Mouse (Mus musculus): Measurements from ENCODE around the gene Apom.

Gene Apom

DNA sequence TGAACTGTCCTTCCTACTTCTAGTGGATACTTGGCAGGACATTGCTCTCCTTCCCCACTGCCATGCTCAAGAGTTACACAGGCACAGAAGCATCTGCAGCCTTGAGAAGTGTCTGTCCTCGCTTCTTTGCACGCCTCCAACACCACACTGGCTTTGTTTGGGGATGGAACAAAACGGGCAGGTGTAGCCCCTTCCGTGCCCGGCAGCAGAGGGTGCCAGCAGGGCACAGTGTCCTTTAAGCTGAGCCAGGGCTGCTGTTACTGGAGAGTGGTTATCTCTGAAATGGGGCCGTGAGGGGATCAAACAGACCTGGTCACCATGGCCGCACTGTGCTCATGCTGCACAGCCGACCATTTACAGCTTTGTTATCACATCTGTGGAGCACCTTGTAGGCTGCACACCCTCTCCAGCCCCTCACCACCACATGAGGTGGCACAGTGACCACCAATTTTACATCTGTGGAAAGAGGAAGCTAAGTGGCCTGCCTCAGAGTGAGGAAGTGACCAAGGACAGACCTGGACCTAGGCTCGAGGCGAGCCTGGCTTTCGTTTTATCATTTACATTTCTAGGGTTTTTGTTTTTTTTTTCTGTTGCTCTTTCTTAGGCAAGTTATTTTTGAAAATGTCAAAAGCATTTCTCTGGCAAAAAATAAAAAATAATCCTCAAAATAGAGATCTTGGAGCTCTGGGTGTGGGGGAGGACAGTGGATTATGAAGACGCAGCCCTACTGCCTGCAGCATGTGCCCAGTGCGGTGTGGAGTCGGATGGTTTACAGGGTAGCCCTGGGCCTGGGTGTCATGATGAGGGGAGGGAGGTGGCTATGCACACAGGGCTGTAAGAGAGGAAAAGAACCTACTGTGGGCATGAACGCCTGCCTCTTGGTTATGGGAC lies 37.1 kb downstream of the Apom start:
- DNase-seq, result no peak

GRCm38 (mm10) chr17:35092403-35093198 lies 39.2 kb downstream of the Apom start:
- DNase-seq, result no peak

DNA sequence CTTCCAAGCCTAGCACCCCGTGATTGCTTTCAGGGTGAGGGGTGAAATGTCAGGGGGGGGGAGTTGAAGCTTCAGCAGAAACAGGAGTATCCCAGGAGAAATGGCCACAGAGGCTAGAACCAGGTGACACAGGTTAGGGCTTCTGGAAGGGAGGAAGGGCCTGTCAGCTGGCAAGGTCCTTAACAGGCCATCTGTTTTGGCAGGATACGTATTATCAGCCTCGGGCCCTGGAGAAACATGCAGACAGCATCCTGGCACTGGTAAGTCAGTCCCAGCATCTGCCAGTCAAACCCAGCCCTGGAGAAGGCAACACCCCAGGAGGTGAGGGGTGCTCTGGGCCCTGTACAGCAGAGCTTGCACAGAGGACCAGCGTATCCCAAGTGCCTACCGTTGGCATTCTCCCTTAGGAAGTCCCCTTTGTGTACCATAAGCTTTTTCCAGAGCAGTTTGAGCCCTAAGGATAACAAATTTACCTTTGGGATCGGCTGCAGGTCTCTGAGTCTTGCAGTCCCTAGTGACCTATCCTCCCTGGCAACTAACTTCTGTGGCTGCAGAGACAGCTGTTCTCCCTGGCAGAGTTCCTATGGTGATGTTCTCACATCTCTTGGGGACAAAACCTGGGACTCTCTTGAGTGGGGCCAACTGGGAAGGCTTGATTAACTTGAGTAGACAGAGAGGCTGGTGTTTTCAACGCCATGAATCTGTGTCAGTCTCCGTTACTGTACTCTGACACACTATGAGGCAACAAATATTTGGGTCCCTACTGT lies 41.5 kb downstream of the Apom start:
- DNase-seq, result no peak

GRCm38 (mm10) chr17:35088825-35089644 lies 42.8 kb downstream of the Apom start, which contains the start of gene Abhd16a:
Gene Abhd16a (plus strand): TSS chr17:35089263.
- peak; percentile 85 to 89 for DNase-seq

DNA sequence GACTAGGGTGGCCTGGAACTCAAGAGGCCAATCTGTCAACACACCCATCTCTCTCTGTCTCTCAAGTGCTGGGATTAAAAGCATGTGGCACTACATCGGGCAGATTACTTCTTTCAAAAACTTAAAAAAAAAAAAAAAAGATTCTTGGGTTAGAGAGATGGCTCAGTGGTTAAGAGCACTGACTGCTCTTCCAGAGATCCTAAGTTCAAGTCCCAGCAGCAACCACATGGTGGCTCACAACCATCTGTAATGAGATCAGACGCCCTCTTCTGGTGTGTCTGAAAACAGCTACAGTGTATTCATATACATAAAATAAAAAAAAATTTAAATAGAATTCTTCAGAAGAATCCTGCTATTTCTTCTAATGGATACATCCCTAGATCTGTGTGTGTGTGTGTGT lies 43.7 kb downstream of the Apom start:
- DNase-seq, result no peak

- DNase-seq, result no peak
These were observed 46.5 kb downstream of the Apom start, which contains the start of gene Ly6g6f for GRCm38 (mm10) chr17:35085208-35085865. Gene Ly6g6f (minus strand): TSS chr17:35085610.

DNA sequence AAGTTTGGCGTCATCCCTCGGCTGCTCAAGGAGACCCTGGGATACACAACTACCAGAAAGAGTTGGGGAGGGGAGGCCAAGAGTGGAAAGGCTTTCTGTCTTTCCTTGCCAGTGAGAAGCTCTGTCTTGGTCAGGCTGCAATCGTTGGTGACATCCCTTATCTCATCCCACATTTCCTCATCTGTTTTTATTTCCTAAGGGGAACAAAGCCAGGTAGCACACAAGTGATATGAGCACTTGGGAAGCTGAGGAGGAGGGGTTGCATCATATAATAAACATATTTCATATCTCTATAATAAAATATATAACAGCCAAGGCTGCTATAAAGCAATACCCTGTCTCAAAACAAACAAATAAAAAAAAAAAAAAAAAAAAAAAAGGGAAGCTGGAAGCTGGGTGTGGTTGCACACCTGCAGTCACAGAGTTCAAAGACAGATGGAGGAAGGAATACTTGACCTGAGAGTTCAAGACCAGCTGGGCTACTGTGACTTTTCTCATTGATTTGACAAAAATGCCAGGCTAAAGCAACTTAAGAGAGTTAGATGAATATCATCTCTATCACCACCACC lies 47.8 kb downstream of the Apom start:
- no peak for DNase-seq

DNA sequence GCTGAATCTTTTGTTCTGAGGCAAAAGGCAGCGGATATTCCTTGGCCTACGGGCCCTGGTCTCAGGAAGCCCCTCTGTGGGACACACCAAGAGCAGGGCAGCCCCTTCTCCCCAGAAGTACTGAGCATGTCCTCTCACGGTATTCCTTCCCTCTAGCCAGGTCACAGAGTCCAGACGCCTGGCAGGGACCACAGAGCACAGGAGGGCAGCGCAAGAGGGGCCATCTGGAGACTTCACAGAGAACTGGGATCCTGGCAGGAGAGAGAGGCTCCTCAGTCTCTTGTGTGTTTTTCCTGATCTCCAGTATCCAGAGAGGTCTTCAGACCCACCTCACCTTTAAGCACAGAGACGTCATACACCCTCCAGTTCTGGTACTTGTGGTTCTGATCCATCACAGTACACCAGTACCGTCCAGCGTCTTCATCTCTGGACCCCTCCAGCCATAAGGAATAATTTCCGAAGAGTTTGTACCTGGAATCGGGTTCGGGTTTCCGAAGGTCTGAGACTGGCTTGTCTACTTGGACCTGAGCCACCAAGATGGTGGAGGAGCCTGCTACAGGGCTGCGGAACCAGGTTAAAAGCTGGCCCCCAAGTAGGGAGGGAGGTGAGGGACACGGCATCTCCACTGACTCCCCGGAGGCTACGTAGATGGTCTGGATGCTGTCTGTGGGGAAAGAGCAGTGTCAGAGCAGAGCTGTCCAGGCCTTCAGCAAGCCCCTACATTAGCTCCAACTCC lies 48.8 kb downstream of the Apom start:
- DNase-seq, result no peak

- DNase-seq, result no peak
These were observed 51.1 kb downstream of the Apom start for GRCm38 (mm10) chr17:35080710-35081109.

- DNase-seq, result no peak
These were observed 51.6 kb downstream of the Apom start for GRCm38 (mm10) chr17:35080248-35080647.

- DNase-seq, result no peak
These were observed 52.1 kb downstream of the Apom start for GRCm38 (mm10) chr17:35079778-35080177.
